ENCODE assay signal across 8 mouse cellular contexts in genomic region chr1:155158970-155159484, GRCm38 (mm10). TPM values are rescaled to one million over a fixed set of nuclear protein-coding genes. Genes with fewer than 3 reads are reported as not detected.
DNase-seq lines count a peak whose midpoint lies in the region; ATAC-seq lines count a peak whose summit lies in the region.

No protein-coding gene starts in this region.

- peak; percentile 34 for DNase-seq in gastrocnemius, adult 18-20 months (ENCODE audit: low spot score)
- DNase-seq in gastrocnemius, postnatal 25 days = no peak
- peak; percentile 48 to 62 for DNase-seq in frontal cortex, postnatal 10 days (ENCODE audit: low spot score in 2 of 2)
- DNase-seq in hindbrain, embryonic 14.5 days (ENCODE audit: low spot score) = peak; percentile 42
- DNase-seq in limb, embryonic 11.5 days (ENCODE audit: low spot score) = peak; percentile 72
- DNase-seq in midbrain, embryonic 10.5 days (ENCODE audit: low spot score) = peak; percentile 71

- H3K4me3 ChIP-seq in brown adipose tissue, adult 24 weeks (ENCODE audit: insufficient read depth, low read depth, low read length) = peak overlapping the region; percentile 90
- peak overlapping the region; percentile 70 for H3K4me3 ChIP-seq in hindbrain, embryonic 14.5 days (replicated peaks; ENCODE audit: low read length)
- H3K4me3 ChIP-seq in limb, embryonic 11.5 days (ENCODE audit: low read depth, low read length) = peak overlapping the region; percentile 97
- peak overlapping the region; percentile 89 for H3K4me3 ChIP-seq in midbrain, embryonic 10.5 days
- peak overlapping the region; percentile 94 for H3K4me3 ChIP-seq in stomach, embryonic 14.5 days (ENCODE audit: low read depth, low read length)

- H3K4me2 ChIP-seq in hindbrain, embryonic 14.5 days (replicated peaks) = peak overlapping the region; percentile 80
- H3K4me2 ChIP-seq in limb, embryonic 11.5 days (ENCODE audit: low read depth, severe bottlenecking) = peak overlapping the region; percentile 64
- peak overlapping the region; percentile 68 for H3K4me2 ChIP-seq in stomach, embryonic 14.5 days (replicated peaks; ENCODE audit: low read depth, low read length)

- H3K4me1 ChIP-seq in brown adipose tissue, adult 24 weeks (ENCODE audit: control insufficient read depth, insufficient read depth, insufficient read length, low read length) = 0 out of 2 replicates have a peak, but pooled peaks cover 2% of the 10 kb centered on the region
- peaks cover 12% of the 10 kb centered on the region for H3K4me1 ChIP-seq in hindbrain, embryonic 14.5 days (replicated peaks; ENCODE audit: control insufficient read depth, insufficient read depth, low read length)
- H3K4me1 ChIP-seq in limb, embryonic 11.5 days (ENCODE audit: control insufficient read depth, insufficient read depth, low read length) = no peaks in the 10 kb centered on the region
- peaks cover 25% of the 10 kb centered on the region for H3K4me1 ChIP-seq in midbrain, embryonic 10.5 days
- peaks cover 7% of the 10 kb centered on the region; the same call in 1 of the 2 replicates for H3K4me1 ChIP-seq in stomach, embryonic 14.5 days (ENCODE audit: control insufficient read depth, insufficient read depth, low read length)

- H3K36me3 ChIP-seq in hindbrain, embryonic 14.5 days (replicated peaks; ENCODE audit: control insufficient read depth, insufficient read depth) = no peaks in the 10 kb centered on the region
- no peaks in the 10 kb centered on the region for H3K36me3 ChIP-seq in limb, embryonic 11.5 days (ENCODE audit: control insufficient read depth, insufficient read depth, low read length)
- H3K36me3 ChIP-seq in midbrain, embryonic 10.5 days = no peaks in the 10 kb centered on the region
- no peaks in the 10 kb centered on the region for H3K36me3 ChIP-seq in stomach, embryonic 14.5 days (ENCODE audit: control insufficient read depth, insufficient read depth, low read length)

- 1% methylated on average over 42 of the region's 46 CpGs for WGBS in hindbrain, embryonic 14.5 days
- 0% methylated on average over 44 of the region's 46 CpGs for WGBS in limb, embryonic 11.5 days
- WGBS in midbrain, embryonic 10.5 days = under 1% methylated on average over 46 of the region's 46 CpGs
- 1% methylated on average over 43 of the region's 46 CpGs for WGBS in stomach, embryonic 14.5 days

- H3K9ac ChIP-seq in hindbrain, embryonic 14.5 days = peak overlapping the region; percentile 80
- peak overlapping the region; percentile 90 for H3K9ac ChIP-seq in limb, embryonic 11.5 days (ENCODE audit: low read length)
- H3K9ac ChIP-seq in stomach, embryonic 14.5 days (replicated peaks; ENCODE audit: low read depth, low read length) = peak overlapping the region; percentile 87

- peak overlapping the region; percentile 66 for H3K27ac ChIP-seq in brown adipose tissue, adult 24 weeks (replicated peaks; ENCODE audit: low read depth, low read length)
- H3K27ac ChIP-seq in hindbrain, embryonic 14.5 days = peak overlapping the region; percentile 87
- H3K27ac ChIP-seq in limb, embryonic 11.5 days (replicated peaks; ENCODE audit: low read depth, low read length) = peak overlapping the region; percentile 59
- H3K27ac ChIP-seq in midbrain, embryonic 10.5 days (replicated peaks) = peak overlapping the region; percentile 95
- peak overlapping the region; percentile 82 for H3K27ac ChIP-seq in stomach, embryonic 14.5 days (ENCODE audit: low read length)

- peak; percentile 67 for ATAC-seq in hindbrain, embryonic 14.5 days (ENCODE audit: low FRiP score)
- ATAC-seq in limb, embryonic 11.5 days (ENCODE audit: insufficient number of reproducible peaks, low FRiP score, low TSS enrichment, low read depth) = no peak; the same call in 1 of the 2 replicates
- ATAC-seq in stomach, embryonic 14.5 days (ENCODE audit: insufficient number of reproducible peaks, insufficient read depth, low FRiP score, low read depth) = peak; percentile 56

- no peaks in the 10 kb centered on the region for H3K9me3 ChIP-seq in hindbrain, embryonic 14.5 days (ENCODE audit: control insufficient read depth, low read length)
- no peaks in the 10 kb centered on the region for H3K9me3 ChIP-seq in limb, embryonic 11.5 days (ENCODE audit: control insufficient read depth, low read length)
- H3K9me3 ChIP-seq in midbrain, embryonic 10.5 days (replicated peaks) = no peaks in the 10 kb centered on the region
- H3K9me3 ChIP-seq in stomach, embryonic 14.5 days (ENCODE audit: control insufficient read depth, low read depth, low read length) = no peaks in the 10 kb centered on the region

- H3K27me3 ChIP-seq in hindbrain, embryonic 14.5 days (ENCODE audit: control insufficient read depth, insufficient read depth, low read length) = no peaks in the 10 kb centered on the region
- no peaks in the 10 kb centered on the region for H3K27me3 ChIP-seq in limb, embryonic 11.5 days (ENCODE audit: control insufficient read depth, insufficient read depth, low read length)
- H3K27me3 ChIP-seq in midbrain, embryonic 10.5 days (ENCODE audit: low read depth, poor library complexity, severe bottlenecking) = no peaks in the 10 kb centered on the region
- H3K27me3 ChIP-seq in stomach, embryonic 14.5 days (ENCODE audit: control insufficient read depth, insufficient read depth, low read length) = no peaks in the 10 kb centered on the region

RNA-seq across cellular contexts. Expression of gene Stx6, which starts 0.5 kb away (rescaled TPM):
- 10 to 100 TPM; 11.8 to 13.0 TPM for total RNA-seq in gastrocnemius, adult 18-20 months (2021)
- total RNA-seq in gastrocnemius, postnatal 25 days (2021) = 10 to 100 TPM; 11.3 to 12.2 TPM
- 29.0 and 43.5 TPM in 2 replicates for polyA plus RNA-seq in brown adipose tissue, adult 24 weeks (2012; ENCODE audit: insufficient read depth, insufficient read length, missing spikeins)
- polyA plus RNA-seq in hindbrain, embryonic 14.5 days (2014; fragmentation: Nextera tagmentation; extraction: Ambion mirVana) = 113 and 117 TPM in 2 replicates
- polyA plus RNA-seq in limb, embryonic 11.5 days (2014; fragmentation: Nextera tagmentation; extraction: Ambion mirVana) = 91.8 and 116 TPM in 2 replicates
- polyA plus RNA-seq in midbrain, embryonic 10.5 days (2016; fragmentation: Nextera tagmentation; extraction: Ambion mirVana) = 78.2 and 92.5 TPM in 2 replicates
- polyA plus RNA-seq in stomach, embryonic 14.5 days (2014; fragmentation: Nextera tagmentation; extraction: Ambion mirVana) = 80.1 and 81.7 TPM in 2 replicates

RNA-seq across cellular contexts. Expression of gene Mr1, which starts 12.4 kb away (rescaled TPM):
- total RNA-seq in gastrocnemius, adult 18-20 months (2021) = 10 to 100 TPM; 13.8 to 14.8 TPM
- total RNA-seq in gastrocnemius, postnatal 25 days (2021) = 10 to 100 TPM in 1 of 2 experiments, 1 to 10 TPM in 1; 7.3 to 10.6 TPM
- 11.6 and 19.3 TPM in 2 replicates for polyA plus RNA-seq in brown adipose tissue, adult 24 weeks (2012; ENCODE audit: insufficient read depth, insufficient read length, missing spikeins)
- polyA plus RNA-seq in hindbrain, embryonic 14.5 days (2014; fragmentation: Nextera tagmentation; extraction: Ambion mirVana) = 2.0 and 2.4 TPM in 2 replicates
- 2.9 and 3.1 TPM in 2 replicates for polyA plus RNA-seq in limb, embryonic 11.5 days (2014; fragmentation: Nextera tagmentation; extraction: Ambion mirVana)
- 0.37 and 0.48 TPM in 2 replicates for polyA plus RNA-seq in midbrain, embryonic 10.5 days (2016; fragmentation: Nextera tagmentation; extraction: Ambion mirVana)
- polyA plus RNA-seq in stomach, embryonic 14.5 days (2014; fragmentation: Nextera tagmentation; extraction: Ambion mirVana) = 11.0 and 13.5 TPM in 2 replicates

RNA-seq across cellular contexts. Expression of gene Ier5, which starts 59.6 kb away (rescaled TPM):
- total RNA-seq in gastrocnemius, adult 18-20 months (2021) = 10 to 100 TPM in 1 of 2 experiments, 1 to 10 TPM in 1; 4.7 to 19.4 TPM
- total RNA-seq in gastrocnemius, postnatal 25 days (2021) = 1 to 10 TPM; 5.5 to 7.5 TPM
- 3.2 and 5.6 TPM in 2 replicates for polyA plus RNA-seq in brown adipose tissue, adult 24 weeks (2012; ENCODE audit: insufficient read depth, insufficient read length, missing spikeins)
- polyA plus RNA-seq in hindbrain, embryonic 14.5 days (2014; fragmentation: Nextera tagmentation; extraction: Ambion mirVana) = 10.5 and 13.0 TPM in 2 replicates
- 12.4 and 15.0 TPM in 2 replicates for polyA plus RNA-seq in limb, embryonic 11.5 days (2014; fragmentation: Nextera tagmentation; extraction: Ambion mirVana)
- polyA plus RNA-seq in midbrain, embryonic 10.5 days (2016; fragmentation: Nextera tagmentation; extraction: Ambion mirVana) = 4.0 and 4.3 TPM in 2 replicates
- 7.1 and 8.2 TPM in 2 replicates for polyA plus RNA-seq in stomach, embryonic 14.5 days (2014; fragmentation: Nextera tagmentation; extraction: Ambion mirVana)
